Mouse (Mus musculus) ES-Bruce4 (cell line): ENCODE results near the gene Cnn2. TPM values are rescaled to one million over a fixed set of nuclear protein-coding genes. Genes with fewer than 3 reads are reported as not detected.

Experiments
- H3K27ac ChIP-seq: 2 replicates; pipeline ENCODE4 v1.5.1; 2012; ENCODE audit warnings: low read length, inconsistent platforms; ENCODE audit not compliant: insufficient read depth
- H3K27me3 ChIP-seq: 2 replicates; pipeline ENCODE4 v1.6.1; 2012; ENCODE audit warnings: mild to moderate bottlenecking, low read length, inconsistent platforms; ENCODE audit not compliant: control insufficient read depth, poor library complexity, insufficient read depth, severe bottlenecking
- H3K36me3 ChIP-seq: 2 replicates; pipeline ENCODE4 v1.6.1; 2012; ENCODE audit warnings: inconsistent platforms, mild to moderate bottlenecking, low read length, moderate library complexity; ENCODE audit not compliant: control insufficient read depth, poor library complexity, insufficient read depth, severe bottlenecking
- H3K4me1 ChIP-seq: one replicate; pipeline ENCODE4 v1.8.1; 2011; ENCODE audit warnings: low read length; ENCODE audit not compliant: control insufficient read depth, insufficient read depth
- H3K4me3 ChIP-seq: 2 replicates; pipeline ENCODE4 v1.5.1; 2011; ENCODE audit warnings: low read depth, mild to moderate bottlenecking, low read length
- H3K9ac ChIP-seq: 2 replicates; pipeline ENCODE4 v1.6.1; 2012; ENCODE audit warnings: low read depth, mild to moderate bottlenecking, inconsistent platforms; ENCODE audit not compliant: poor library complexity, severe bottlenecking
- H3K9me3 ChIP-seq: replicated peaks from 2 replicates; pipeline ENCODE4 v1.6.1; 2012; ENCODE audit warnings: mild to moderate bottlenecking, low read length, inconsistent platforms; ENCODE audit not compliant: control insufficient read depth, poor library complexity, insufficient read depth, severe bottlenecking
- CTCF ChIP-seq: IDR thresholded peaks from one replicate; pipeline ENCODE4 v1.8.1; 2011; ENCODE audit warnings: low read depth, low read length
- EP300 ChIP-seq: IDR thresholded peaks from 2 replicates; pipeline ENCODE4 v1.6.1; 2011; ENCODE audit warnings: low read depth, low read length; ENCODE audit not compliant: insufficient read depth
- POLR2A ChIP-seq: IDR thresholded peaks from one replicate; pipeline ENCODE4 v1.8.1; 2011; ENCODE audit warnings: low read length; ENCODE audit not compliant: insufficient read depth
- polyA plus RNA-seq: library from polyadenylated mRNA; stranded (reverse); fragments of >200 nt; gene quantifications from 2 replicates; pipeline ENCODE4 v1.2.4, GENCODE M21; 2011; ENCODE audit warnings: low read depth; ENCODE audit not compliant: missing spikeins, insufficient read depth, insufficient read length

Gene Cnn2
- polyA plus RNA-seq, 1 experiment = 156 TPM

GRCm38 (mm10) chr10:80020603-80021319 lies 32.4 kb downstream of the Cnn2 start:
- no peaks in the 10 kb centered on the region for H3K36me3 ChIP-seq
- H3K9ac ChIP-seq = no peak overlapping the region
- H3K4me1 ChIP-seq = peaks cover 10% of the 10 kb centered on the region
- H3K9me3 ChIP-seq = no peaks in the 10 kb centered on the region
- TF ChIP-seq CTCF (no peak), POLR2A (no peak)
- no peak overlapping the region for H3K27ac ChIP-seq
- no peaks in the 10 kb centered on the region for H3K27me3 ChIP-seq
- H3K4me3 ChIP-seq = no peak overlapping the region

DNA sequence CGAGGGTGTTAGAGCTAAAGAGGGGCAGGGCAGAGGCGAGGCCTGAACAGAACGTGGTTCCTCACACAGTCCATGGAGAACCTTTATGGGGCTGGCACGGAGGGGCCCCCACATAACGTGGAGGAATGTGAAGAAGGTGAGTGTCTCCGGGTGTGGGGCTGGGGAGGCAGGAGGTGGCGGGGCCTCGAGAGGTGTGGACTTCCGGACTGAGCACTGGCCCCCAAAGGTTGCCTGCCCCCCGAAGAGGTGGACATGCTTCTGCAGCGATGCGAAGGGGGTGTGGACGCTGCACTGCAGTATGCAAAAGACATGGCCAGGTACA lies 32.9 kb downstream of the Cnn2 start:
- no peaks in the 10 kb centered on the region for H3K36me3 ChIP-seq
- H3K9ac ChIP-seq = no peak overlapping the region
- peaks cover 11% of the 10 kb centered on the region for H3K4me1 ChIP-seq
- no peak overlapping the region for H3K27ac ChIP-seq
- no peaks in the 10 kb centered on the region for H3K9me3 ChIP-seq
- H3K4me3 ChIP-seq = no peak overlapping the region
- no peaks in the 10 kb centered on the region for H3K27me3 ChIP-seq
- TF ChIP-seq EP300 (no peak), POLR2A (no peak), CTCF (no peak)

- peaks cover 11% of the 10 kb centered on the region for H3K4me1 ChIP-seq
- H3K36me3 ChIP-seq = no peaks in the 10 kb centered on the region
- H3K9ac ChIP-seq = no peak overlapping the region
- H3K4me3 ChIP-seq = no peak overlapping the region
- no peaks in the 10 kb centered on the region for H3K9me3 ChIP-seq
- no peak overlapping the region for H3K27ac ChIP-seq
- TF ChIP-seq POLR2A = no peak
- no peak for TF ChIP-seq CTCF
- no peak for TF ChIP-seq EP300
- H3K27me3 ChIP-seq = no peaks in the 10 kb centered on the region
Measured at GRCm38 (mm10) chr10:80022164-80022563, 33.8 kb downstream of the Cnn2 start.

- H3K9ac ChIP-seq = no peak overlapping the region
- no peaks in the 10 kb centered on the region for H3K9me3 ChIP-seq
- H3K36me3 ChIP-seq = no peaks in the 10 kb centered on the region
- TF ChIP-seq POLR2A = no peak
- no peak for TF ChIP-seq CTCF
- no peak for TF ChIP-seq EP300
- no peak overlapping the region for H3K27ac ChIP-seq
- peaks cover 11% of the 10 kb centered on the region for H3K4me1 ChIP-seq
- no peaks in the 10 kb centered on the region for H3K27me3 ChIP-seq
- no peak overlapping the region for H3K4me3 ChIP-seq
Measured at GRCm38 (mm10) chr10:80022806-80023205, 34.4 kb downstream of the Cnn2 start.

- H3K36me3 ChIP-seq = no peaks in the 10 kb centered on the region
- H3K9me3 ChIP-seq = no peaks in the 10 kb centered on the region
- no peak overlapping the region for H3K9ac ChIP-seq
- no peaks in the 10 kb centered on the region for H3K27me3 ChIP-seq
- peaks cover 9% of the 10 kb centered on the region for H3K4me1 ChIP-seq
- no peak overlapping the region for H3K27ac ChIP-seq
- H3K4me3 ChIP-seq = no peak overlapping the region
- TF ChIP-seq CTCF = no peak
- TF ChIP-seq POLR2A = no peak
- TF ChIP-seq EP300 = no peak
Measured at GRCm38 (mm10) chr10:80023758-80024157, 35.4 kb downstream of the Cnn2 start.

DNA sequence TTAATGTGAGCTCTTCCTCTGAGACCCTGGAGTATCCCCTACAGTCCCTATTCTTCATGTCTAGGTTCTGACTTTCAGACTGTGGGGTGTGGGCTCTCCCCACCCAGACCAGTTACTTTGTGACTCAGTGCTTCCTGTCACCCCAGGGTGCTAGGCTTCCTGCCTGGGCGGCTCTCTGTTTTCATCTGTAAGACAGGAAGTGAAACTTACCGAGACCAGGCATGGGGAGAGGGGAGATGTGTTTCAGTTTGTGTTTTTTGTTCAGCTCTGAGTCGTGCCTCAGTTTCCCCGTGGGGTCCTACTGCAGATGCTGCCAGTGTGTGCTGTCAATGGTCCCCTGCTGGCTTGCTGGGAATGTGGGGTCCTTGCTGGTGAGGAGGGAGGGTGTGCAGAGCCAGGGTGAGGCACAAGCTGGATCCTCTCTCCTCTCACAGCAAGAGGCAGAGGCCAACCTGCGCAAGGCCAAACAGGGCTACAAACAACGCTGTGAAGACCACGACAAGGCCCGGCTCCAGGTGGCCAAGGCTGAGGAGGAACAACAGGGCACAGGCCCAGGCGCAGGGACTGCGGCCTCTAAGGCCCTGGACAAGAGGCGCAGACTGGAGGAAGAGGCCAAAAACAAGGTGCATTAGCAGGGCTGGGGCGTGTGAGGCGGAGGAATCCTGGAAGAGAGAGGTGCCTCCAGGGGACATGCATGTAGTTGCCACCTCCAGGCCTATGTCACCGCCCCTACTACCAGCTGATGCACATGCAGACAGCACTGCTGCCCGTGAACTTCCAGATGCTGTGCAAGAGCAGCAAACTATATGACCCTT lies 36.1 kb downstream of the Cnn2 start:
- no peak for TF ChIP-seq EP300
- no peak for TF ChIP-seq CTCF
- no peak for TF ChIP-seq POLR2A
- H3K36me3 ChIP-seq = no peaks in the 10 kb centered on the region
- H3K9ac ChIP-seq = no peak overlapping the region
- no peak overlapping the region for H3K4me3 ChIP-seq
- peak overlapping the region; percentile 33 for H3K27ac ChIP-seq
- no peaks in the 10 kb centered on the region for H3K27me3 ChIP-seq
- peaks cover 9% of the 10 kb centered on the region for H3K4me1 ChIP-seq
- no peaks in the 10 kb centered on the region for H3K9me3 ChIP-seq
